Mouse (Mus musculus) CH12.LX (cell line): ENCODE results near the gene Fgfr2. TPM values are rescaled to one million over a fixed set of nuclear protein-coding genes. Genes with fewer than 3 reads are reported as not detected.

ENCODE experiments used
- DNase-seq: peaks from one replicate; pipeline ENCODE4 v3.0.0-alpha.2; 2013; ENCODE audit errors: extremely low read depth
- H3K27ac ChIP-seq: 2 replicates; pipeline ENCODE4 v1.5.1; 2012; ENCODE audit warnings: low read depth, mild to moderate bottlenecking, control low read depth, moderate library complexity; ENCODE audit not compliant: insufficient read depth
- H3K27me3 ChIP-seq: replicated peaks from 2 replicates; pipeline ENCODE3; 2012; ENCODE audit warnings: inconsistent platforms
- H3K36me3 ChIP-seq, 2 experiments: replicated peaks in 1 of 2; 2 replicates each; pipeline versions ENCODE3 to v1.6.1; 2012; ENCODE audit warnings: inconsistent platforms in 1 of 2, low read length in 1 of 2, mild to moderate bottlenecking in 1 of 2, mixed read lengths in 1 of 2, moderate library complexity in 1 of 2; ENCODE audit not compliant: control insufficient read depth in 1 of 2, insufficient read depth in 1 of 2
- H3K4me1 ChIP-seq, 2 experiments: 2 replicates each; pipeline ENCODE4 v1.6.1; 2012; ENCODE audit warnings: inconsistent platforms in 1 of 2, moderate library complexity in 1 of 2; ENCODE audit not compliant: insufficient read depth in 2 of 2, control insufficient read depth in 1 of 2
- H3K4me2 ChIP-seq: 2 replicates; pipeline ENCODE4 v1.6.1; 2012; ENCODE audit warnings: low read depth, mild to moderate bottlenecking, control low read depth; ENCODE audit not compliant: poor library complexity, insufficient read depth, severe bottlenecking
- H3K4me3 ChIP-seq, 3 experiments: fragments of 150-350 bp in 1 of 3; sonication (generic) in 1 of 3; replicated peaks in 1 of 3; 2 replicates each; pipeline versions ENCODE3 to v1.5.1; 2011 to 2012; ENCODE audit warnings: low read depth in 2 of 3, low read length in 2 of 3, mild to moderate bottlenecking in 2 of 3, moderate library complexity in 2 of 3, control low read depth in 1 of 3, improper control_type of control experiment in 1 of 3, inconsistent platforms in 1 of 3, mixed read lengths in 1 of 3; ENCODE audit not compliant: poor library complexity in 1 of 3
- H3K79me2 ChIP-seq: replicated peaks from 2 replicates; pipeline ENCODE4 v1.6.1; 2012; ENCODE audit warnings: mild to moderate bottlenecking, moderate library complexity; ENCODE audit not compliant: control insufficient read depth, poor library complexity, insufficient read depth, severe bottlenecking; ENCODE audit errors: extremely low read depth
- H3K9ac ChIP-seq: 2 replicates; pipeline ENCODE4 v1.6.1; 2012; ENCODE audit warnings: low read depth, mild to moderate bottlenecking, control low read depth, moderate library complexity; ENCODE audit not compliant: insufficient read depth
- H3K9me3 ChIP-seq: replicated peaks from 2 replicates; pipeline ENCODE3; 2012; ENCODE audit warnings: low read length, inconsistent platforms, mixed read lengths
- BHLHE40 ChIP-seq: IDR thresholded peaks from 2 replicates; pipeline ENCODE4 v1.6.1; 2011; ENCODE audit warnings: mild to moderate bottlenecking, low read depth, low read length, improper control_type of control experiment
- CHD1 ChIP-seq: IDR thresholded peaks from 2 replicates; pipeline ENCODE4 v1.6.1; 2012; ENCODE audit warnings: low read depth, low read length, improper control_type of control experiment, inconsistent platforms
- CTCF ChIP-seq, 2 experiments: IDR thresholded peaks in 1 of 2; conservative IDR thresholded peaks in 1 of 2; 2 replicates each; pipeline ENCODE4 v1.5.1; 2011 to 2012; ENCODE audit warnings: low read depth in 2 of 2, low read length in 2 of 2, improper control_type of control experiment in 1 of 2, inconsistent platforms in 1 of 2, mild to moderate bottlenecking in 1 of 2, moderate library complexity in 1 of 2
- E2F4 ChIP-seq: IDR thresholded peaks from 2 replicates; pipeline ENCODE4 v1.6.1; 2011; ENCODE audit warnings: low read depth, low read length, improper control_type of control experiment; ENCODE audit not compliant: insufficient replicate concordance
- EP300 ChIP-seq: IDR thresholded peaks from 2 replicates; pipeline ENCODE4 v1.6.1; 2011; ENCODE audit warnings: low read length, improper control_type of control experiment
- GABPA ChIP-seq: IDR thresholded peaks from 2 replicates; pipeline ENCODE4 v1.6.1; 2012; ENCODE audit warnings: low read depth, low read length, improper control_type of control experiment, inconsistent platforms; ENCODE audit not compliant: insufficient replicate concordance
- HCFC1 ChIP-seq: IDR thresholded peaks from 2 replicates; pipeline ENCODE4 v1.6.1; 2012; ENCODE audit warnings: low read depth, mild to moderate bottlenecking, inconsistent platforms, low read length, improper control_type of control experiment
- IRF4 ChIP-seq: IDR thresholded peaks from 2 replicates; pipeline ENCODE4 v1.6.1; 2014; ENCODE audit warnings: low read depth, mild to moderate bottlenecking, inconsistent platforms, low read length, improper control_type of control experiment
- JUN ChIP-seq: IDR thresholded peaks from 2 replicates; pipeline ENCODE4 v1.6.1; 2011; ENCODE audit warnings: low read depth, mild to moderate bottlenecking, low read length, improper control_type of control experiment, moderate library complexity; ENCODE audit not compliant: insufficient read depth
- KAT2A ChIP-seq: IDR thresholded peaks from 2 replicates; pipeline ENCODE4 v1.6.1; 2012; ENCODE audit warnings: low read length, improper control_type of control experiment, inconsistent platforms; ENCODE audit not compliant: insufficient replicate concordance
- MAFK ChIP-seq: IDR thresholded peaks from 2 replicates; pipeline ENCODE4 v1.6.1; 2011; ENCODE audit warnings: low read length, improper control_type of control experiment; ENCODE audit not compliant: insufficient replicate concordance
- MAX ChIP-seq: IDR thresholded peaks from 2 replicates; pipeline ENCODE4 v1.6.1; 2011; ENCODE audit warnings: low read length, improper control_type of control experiment
- MAZ ChIP-seq: IDR thresholded peaks from 2 replicates; pipeline ENCODE4 v1.6.1; 2012; ENCODE audit warnings: low read depth, mild to moderate bottlenecking, inconsistent platforms, low read length, improper control_type of control experiment, moderate library complexity
- MEF2A ChIP-seq: IDR thresholded peaks from 2 replicates; pipeline ENCODE4 v1.6.1; 2014; ENCODE audit warnings: low read depth, mild to moderate bottlenecking, inconsistent platforms, low read length, improper control_type of control experiment, borderline replicate concordance
- MXI1 ChIP-seq: IDR thresholded peaks from 2 replicates; pipeline ENCODE4 v1.6.1; 2011; ENCODE audit warnings: mild to moderate bottlenecking, low read depth, low read length, improper control_type of control experiment
- PAX5 ChIP-seq: IDR thresholded peaks from 2 replicates; pipeline ENCODE4 v1.6.1; 2012; ENCODE audit warnings: low read length, inconsistent platforms, mixed read lengths
- POLR2A ChIP-seq: IDR thresholded peaks from 2 replicates; pipeline ENCODE4 v1.6.1; 2011; ENCODE audit warnings: low read depth, mild to moderate bottlenecking, improper control_type of control experiment, low read length
- POLR2AphosphoS2 ChIP-seq: IDR thresholded peaks from 2 replicates; pipeline ENCODE4 v1.6.1; 2011; ENCODE audit warnings: low read depth, low read length, improper control_type of control experiment
- RCOR1 ChIP-seq: conservative IDR thresholded peaks from 2 replicates; pipeline ENCODE4 v1.6.1; 2012; ENCODE audit warnings: low read depth, mild to moderate bottlenecking, inconsistent platforms, low read length, improper control_type of control experiment
- SMC3 ChIP-seq: IDR thresholded peaks from 2 replicates; pipeline ENCODE4 v1.6.1; 2011; ENCODE audit warnings: low read depth, low read length, improper control_type of control experiment
- TCF12 ChIP-seq: IDR thresholded peaks from 2 replicates; pipeline ENCODE4 v1.6.1; 2014; ENCODE audit warnings: low read depth, mild to moderate bottlenecking, inconsistent platforms, low read length, improper control_type of control experiment
- UBTF ChIP-seq: IDR thresholded peaks from 2 replicates; pipeline ENCODE4 v1.6.1; 2012; ENCODE audit warnings: low read depth, mild to moderate bottlenecking, inconsistent platforms, low read length, improper control_type of control experiment, moderate library complexity
- USF1 ChIP-seq: IDR thresholded peaks from 2 replicates; pipeline ENCODE4 v1.6.1; 2014; ENCODE audit warnings: low read depth, mild to moderate bottlenecking, inconsistent platforms, low read length, improper control_type of control experiment
- USF2 ChIP-seq: conservative IDR thresholded peaks from 2 replicates; pipeline ENCODE4 v1.6.1; 2011; ENCODE audit warnings: low read depth, low read length, improper control_type of control experiment
- ZKSCAN1 ChIP-seq: IDR thresholded peaks from 2 replicates; pipeline ENCODE4 v1.6.1; 2012; ENCODE audit warnings: low read depth, inconsistent platforms, low read length, improper control_type of control experiment, borderline replicate concordance
- ZMIZ1 ChIP-seq: IDR thresholded peaks from 2 replicates; pipeline ENCODE4 v1.6.1; 2012; ENCODE audit warnings: low read depth, mild to moderate bottlenecking, inconsistent platforms, low read length, improper control_type of control experiment
- ZNF384 ChIP-seq: IDR thresholded peaks from 2 replicates; pipeline ENCODE4 v1.6.1; 2012; ENCODE audit warnings: low read depth, low read length, improper control_type of control experiment, inconsistent platforms
- dilution Hi-C: fragments of 300-500 bp; cut with MboI; formaldehyde crosslinking; loops from 2 replicates; pipeline ENCODE4 v1.14.3; 2020; ENCODE audit warnings: low sequenced_read_pairs; ENCODE audit not compliant: extremely low pct_unique_long_range_greater_than_20kb, extremely low pct_ligation_motif_present
- in situ Hi-C: fragments of 300-500 bp; cut with MboI; formaldehyde crosslinking; loops from 3 replicates; pipeline ENCODE4 v1.14.3; 2019; ENCODE audit warnings: low sequenced_read_pairs, low pct_ligation_motif_present, low pct_unique_long_range_greater_than_20kb, mixed read lengths
- polyA plus RNA-seq: library from polyadenylated mRNA; unstranded; fragments of >175 nt; gene quantifications from 2 replicates; pipeline ENCODE4 v1.2.1, GENCODE M21; 2012; ENCODE audit warnings: low read depth; ENCODE audit not compliant: insufficient read length
- total RNA-seq, 2 experiments: library from RNA; depleted of rRNA; stranded (reverse); fragments of 300-350 nt in 1 of 2; fragments of >200 nt in 1 of 2; gene quantifications; 2 replicates each; pipeline ENCODE4 v1.2.3; 2012 to 2014

The Fgfr2 gene
- total and polyA plus RNA-seq, 3 experiments = not detected

DNA sequence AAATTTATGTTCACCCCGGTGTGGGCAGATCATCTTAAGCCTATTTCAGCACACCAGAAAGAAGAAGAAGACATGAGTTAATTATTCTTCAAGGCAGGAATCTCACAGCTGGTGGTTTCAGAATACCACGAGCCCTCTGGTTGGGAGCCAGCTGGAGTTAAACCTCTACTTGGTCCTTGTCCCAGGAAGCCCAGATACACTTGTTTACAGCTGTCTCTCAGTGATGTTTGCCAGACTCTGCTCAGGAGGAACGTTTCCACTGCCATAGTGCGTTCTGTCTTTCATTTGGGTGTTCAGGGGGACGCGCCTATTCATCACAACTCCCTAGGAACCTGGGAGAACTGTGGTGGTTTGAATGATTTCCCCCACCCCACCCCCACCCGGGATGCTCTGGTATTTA is 2163.3 kb downstream of the Fgfr2 start (continued):
- TF ChIP-seq TCF12 = no peak
- TF ChIP-seq, all 38 proteins: peak for 0

GRCm38 (mm10) chr7:130958551-130958950 is 2164.6 kb downstream of the Fgfr2 start:
- Histone ChIP-seq H3K9ac (no peak overlapping the region), H3K9me3 (peaks cover 6% of the 10 kb centered on the region), H3K4me1 (no peaks in the 10 kb centered on the region), H3K27ac (no peak overlapping the region), H3K4me2 (no peak overlapping the region), H3K79me2 (no peaks in the 10 kb centered on the region), H3K4me3 (no peak overlapping the region), H3K27me3 (peaks cover 79% of the 10 kb centered on the region), H3K36me3 (no peaks in the 10 kb centered on the region)
- dilution Hi-C loops (no loop called here), in situ Hi-C loops (no loop called here)
- TF ChIP-seq ZNF384 = no peak
- no peak for TF ChIP-seq RCOR1
- no peak for TF ChIP-seq ZMIZ1
- TF ChIP-seq UBTF = no peak
- no peak for TF ChIP-seq CHD1
- TF ChIP-seq MXI1 = no peak
- TF ChIP-seq MAX = no peak
- TF ChIP-seq ZKSCAN1 = no peak
- TF ChIP-seq BHLHE40 = no peak
- no peak for TF ChIP-seq MAZ
- no peak for TF ChIP-seq EP300
- TF ChIP-seq POLR2A = no peak
- no peak for TF ChIP-seq SMC3
- no peak for TF ChIP-seq PAX5
- no peak for TF ChIP-seq KAT2A
- TF ChIP-seq E2F4 = no peak
- TF ChIP-seq GABPA = no peak
- TF ChIP-seq IRF4 = no peak
- TF ChIP-seq HCFC1 = no peak
- no peak for DNase-seq

- in situ Hi-C loops = no loop called here
- DNase-seq = no peak
- no peak overlapping the region for H3K4me3 ChIP-seq
- peaks cover 6% of the 10 kb centered on the region for H3K9me3 ChIP-seq
- peaks cover 80% of the 10 kb centered on the region for H3K27me3 ChIP-seq
- no peak for TF ChIP-seq USF2
- no peak for TF ChIP-seq JUN
- TF ChIP-seq POLR2AphosphoS2 = no peak
- no peak for TF ChIP-seq SMC3
- no peak for TF ChIP-seq EP300
- no peak for TF ChIP-seq MEF2A
- no peak for TF ChIP-seq MAZ
- TF ChIP-seq USF1 = no peak
- TF ChIP-seq KAT2A = no peak
- TF ChIP-seq MAFK = no peak
- no peak for TF ChIP-seq BHLHE40
- no peak for TF ChIP-seq ZKSCAN1
- no peak for TF ChIP-seq IRF4
- TF ChIP-seq PAX5 = no peak
- TF ChIP-seq CTCF (conservative IDR thresholded peaks at IDR 0.05 in 1 of 2, IDR thresholded peaks at IDR 0.05 in 1 of 2; ENCODE audit: low read depth in 2 of 2, low read length in 2 of 2) = no peak
- no peak for TF ChIP-seq ZMIZ1
- H3K4me1 ChIP-seq = peaks cover 0 to 6% of the 10 kb centered on the region in 2 experiments; a peak in 1 of 4 replicates
- no peaks in the 10 kb centered on the region for H3K79me2 ChIP-seq
- H3K36me3 ChIP-seq = no peaks in the 10 kb centered on the region
- dilution Hi-C loops = no loop called here
- no peak overlapping the region for H3K27ac ChIP-seq
- H3K4me2 ChIP-seq = no peak overlapping the region
- H3K9ac ChIP-seq = no peak overlapping the region
Measured at GRCm38 (mm10) chr7:130954177-130954601, 2169.0 kb downstream of the Fgfr2 start.
